Mouse (Mus musculus): ENCODE data around the gene Uroc1. TPM values are rescaled to one million over a fixed set of nuclear protein-coding genes. Genes with fewer than 3 reads are reported as not detected.

Uroc1 gene
- total RNA-seq, 2 experiments from 2014 or later: not detected

Other genes with a start within 250 kb of the Uroc1 start
- gene Vmn1r50, start 231.9 kb upstream of the Uroc1 start, total RNA-seq (2021): not detected
- not detected for gene Vmn1r51, start 210.7 kb upstream of the Uroc1 start, total RNA-seq (2021)
- not detected for gene Vmn1r52, start 158.5 kb upstream of the Uroc1 start, total RNA-seq (2021)
- not detected for gene V1ra8, start 130.5 kb upstream of the Uroc1 start, total RNA-seq (2021)
- gene Vmn1r53, start 108.8 kb upstream of the Uroc1 start, total RNA-seq (2021): not detected
- not detected for gene Vmn1r54, start 87.0 kb upstream of the Uroc1 start, total RNA-seq (2021)
- gene BC048671, start 32.1 kb upstream of the Uroc1 start, total RNA-seq (2021): not detected
- gene Chst13, start 8.1 kb upstream of the Uroc1 start, total RNA-seq (2021): not detected
- 10 to 100 TPM; 28.4 to 28.5 TPM for gene Zxdc, start 36.2 kb downstream of the Uroc1 start, total RNA-seq (2021)
- gene Cfap100, start 95.5 kb downstream of the Uroc1 start, total RNA-seq (2021): 10 to 100 TPM; 12.6 to 19.4 TPM
- 10 to 100 TPM; 36.5 to 44.2 TPM for gene Klf15, start 129.3 kb downstream of the Uroc1 start, total RNA-seq (2021)
- 10 to 100 TPM; 40.1 to 43.6 TPM for gene Aldh1l1, start 153.1 kb downstream of the Uroc1 start, total RNA-seq (2021)